Mouse (Mus musculus) B cell, adult (primary cell): ENCODE data around the gene Cpeb2. TPM values are rescaled to one million over a fixed set of nuclear protein-coding genes. Genes with fewer than 3 reads are reported as not detected.

Source experiments
- total RNA-seq: library from RNA; stranded (reverse); gene quantifications from 4 replicates; pipeline ENCODE4 v1.2.4, GENCODE M21; 2023; ENCODE audit not compliant: inconsistent age

Cpeb2 gene
- total RNA-seq: 16.5 to 21.1 TPM (median 17.8 TPM) in 4 replicates

GRCm38 (mm10) chr5:43232480-43233315 lies at the start of gene Cpeb2:
Gene Cpeb2, plus strand, starts transcription at chr5:43233170.

